Mouse (Mus musculus) cerebellum, adult 2 months (tissue): ENCODE measurements around the gene Gja1.

Source experiments
- CTCF ChIP-seq: fragments of 200-500 bp; IDR thresholded peaks from 2 replicates; pipeline ENCODE4 v1.5.1; 2011; ENCODE audit warnings: low read depth, mild to moderate bottlenecking, control low read depth, low read length, moderate library complexity, borderline replicate concordance; ENCODE audit not compliant: insufficient read depth
- POLR2A ChIP-seq: fragments of 200-500 bp; IDR thresholded peaks from 2 replicates; pipeline ENCODE4 v1.6.1; 2011; ENCODE audit warnings: low read length, control low read depth, borderline replicate concordance; ENCODE audit not compliant: insufficient read depth

- no peak for TF ChIP-seq CTCF
- TF ChIP-seq POLR2A: no peak
Observed at GRCm38 (mm10) chr10:56426369-56426768, 49.2 kb downstream of the Gja1 start.
